Comparison of ENCODE assay signal across 24 mouse cellular contexts in genomic region chr7:117594191-117594590, GRCm38 (mm10).
"Had no signal": no experiment of that assay in that cellular context is flagged by ENCODE, and none has a peak within 500 bp of the region (broad histone marks: within the 10 kb centered on the region; RNA-seq: fewer than 3 reads in every experiment).

No protein-coding gene starts in this region.

- H3K4me1 ChIP-seq: heart, embryonic 13.5 days; heart, embryonic 15.5 days; hindbrain, embryonic 13.5 days; intestine, embryonic 15.5 days; limb, embryonic 10.5 days; limb, embryonic 12.5 days had no signal

- ATAC-seq: hindbrain, postnatal 0 days; intestine, embryonic 15.5 days; intestine, postnatal 0 days had no signal

- H3K9me3 ChIP-seq: heart, embryonic 13.5 days; heart, embryonic 15.5 days; hindbrain, embryonic 13.5 days; hindbrain, embryonic 15.5 days; intestine, embryonic 15.5 days; limb, embryonic 10.5 days; limb, embryonic 12.5 days had no signal

- H3K27me3 ChIP-seq: heart, embryonic 13.5 days; heart, embryonic 15.5 days; hindbrain, embryonic 13.5 days; hindbrain, embryonic 15.5 days; intestine, embryonic 15.5 days; limb, embryonic 12.5 days had no signal

- H3K27ac ChIP-seq: heart, adult 2 months; heart, embryonic 13.5 days; heart, embryonic 15.5 days; hindbrain, embryonic 13.5 days; hindbrain, embryonic 15.5 days; hindbrain, postnatal 0 days; intestine, embryonic 15.5 days; layer of hippocampus, adult 2 months; left cerebral cortex, adult 2 months; limb, embryonic 10.5 days; limb, embryonic 12.5 days had no signal

- H3K4me3 ChIP-seq: heart, adult 2 months; heart, embryonic 13.5 days; heart, embryonic 15.5 days; hindbrain, embryonic 13.5 days; hindbrain, embryonic 15.5 days; intestine, embryonic 15.5 days; layer of hippocampus, adult 2 months; left cerebral cortex, adult 2 months; limb, embryonic 10.5 days; limb, embryonic 12.5 days had no signal

- H3K36me3 ChIP-seq: heart, embryonic 15.5 days; hindbrain, embryonic 15.5 days; intestine, embryonic 15.5 days; limb, embryonic 10.5 days had no signal

- H3K9ac ChIP-seq: heart, embryonic 13.5 days; heart, embryonic 15.5 days; hindbrain, embryonic 13.5 days; hindbrain, embryonic 15.5 days; intestine, embryonic 15.5 days; limb, embryonic 12.5 days had no signal

- H3K4me2 ChIP-seq: heart, embryonic 11.5 days; heart, embryonic 13.5 days; heart, embryonic 15.5 days; hindbrain, embryonic 13.5 days; hindbrain, embryonic 15.5 days; intestine, embryonic 15.5 days; limb, embryonic 12.5 days; liver, embryonic 11.5 days had no signal

- DNase-seq: gastrocnemius, postnatal 14 days; gastrocnemius, postnatal 36 days; heart, adult 2 months; heart, postnatal 14 days; heart, postnatal 36 days; kidney, adult 18-20 months; kidney, adult 8-10 months; kidney, postnatal 10 days; kidney, postnatal 25 days; kidney, postnatal 4 days; liver had no signal
